Mouse (Mus musculus) forebrain, embryonic 14.5 days (tissue): ENCODE measurements around the gene S100pbp. TPM values are rescaled to one million over a fixed set of nuclear protein-coding genes. Genes with fewer than 3 reads are reported as not detected.
A peak's percentile ranks its signal among the peaks of the same experiment; 100 is the strongest.

ENCODE experiments used
- ATAC-seq: fragments of 200-750 bp; cut with Nextera tagmentation; 2 replicates; pipeline ENCODE4 v1.8.0; 2017; ENCODE audit warnings: mild to moderate bottlenecking, moderate library complexity
- DNase-seq: peaks from one replicate; pipeline ENCODE4 v3.0.0-alpha.2; 2015; ENCODE audit warnings: low spot score
- H3K27ac ChIP-seq: fragments of 300-500 bp; sonication (generic); 2 replicates; pipeline ENCODE4 v1.5.1; 2014; ENCODE audit warnings: low read depth, mild to moderate bottlenecking, control low read depth, low read length, moderate library complexity
- H3K27me3 ChIP-seq: fragments of 300-500 bp; sonication (generic); replicated peaks from 2 replicates; pipeline ENCODE4 v1.6.1; 2014; ENCODE audit warnings: low read length, control low read depth, mixed read lengths; ENCODE audit not compliant: control insufficient read depth, insufficient read depth
- H3K36me3 ChIP-seq: fragments of 300-500 bp; sonication (generic); 2 replicates; pipeline ENCODE4 v1.6.1; 2014; ENCODE audit warnings: low read length, control low read depth; ENCODE audit not compliant: control insufficient read depth, insufficient read depth
- H3K4me1 ChIP-seq: fragments of 300-500 bp; sonication (generic); 2 replicates; pipeline ENCODE4 v1.6.1; 2014; ENCODE audit warnings: antibody characterized with exemption, low read length, control low read depth; ENCODE audit not compliant: control insufficient read depth, insufficient read depth
- H3K4me2 ChIP-seq: fragments of 300-500 bp; sonication (generic); 2 replicates; pipeline ENCODE4 v1.6.1; 2014; ENCODE audit warnings: mild to moderate bottlenecking, control low read depth, low read length
- H3K4me3 ChIP-seq: fragments of 300-500 bp; sonication (generic); 2 replicates; pipeline ENCODE4 v1.5.1; 2014; ENCODE audit warnings: low read depth, low read length, control low read depth
- H3K9ac ChIP-seq: fragments of 300-500 bp; sonication (generic); 2 replicates; pipeline ENCODE4 v1.6.1; 2014; ENCODE audit warnings: mild to moderate bottlenecking, low read length, control low read depth, moderate library complexity
- H3K9me3 ChIP-seq: fragments of 300-500 bp; sonication (generic); replicated peaks from 2 replicates; pipeline ENCODE4 v1.6.1; 2016; ENCODE audit warnings: low read length, control low read depth, mixed read lengths; ENCODE audit not compliant: control insufficient read depth
- WGBS: fragments of 180-500 bp; shearing (Covaris S2); extraction: QIAGEN DNeasy Blood & Tissue Kit; methylation state at CpG from one replicate; pipeline ENCODE4 v1.1.7; 2014; 5-methylcytosine and 5-hydroxymethylcytosine counted together
- polyA plus RNA-seq: library from polyadenylated mRNA; unstranded; fragments of >200 nt; fragmentation: Nextera tagmentation; extraction: Ambion mirVana; gene quantifications from 2 replicates; pipeline ENCODE4 v1.2.1, GENCODE M21; 2014

The S100pbp gene
- polyA plus RNA-seq, 1 experiment from 2014 or later: 9.7 TPM

DNA sequence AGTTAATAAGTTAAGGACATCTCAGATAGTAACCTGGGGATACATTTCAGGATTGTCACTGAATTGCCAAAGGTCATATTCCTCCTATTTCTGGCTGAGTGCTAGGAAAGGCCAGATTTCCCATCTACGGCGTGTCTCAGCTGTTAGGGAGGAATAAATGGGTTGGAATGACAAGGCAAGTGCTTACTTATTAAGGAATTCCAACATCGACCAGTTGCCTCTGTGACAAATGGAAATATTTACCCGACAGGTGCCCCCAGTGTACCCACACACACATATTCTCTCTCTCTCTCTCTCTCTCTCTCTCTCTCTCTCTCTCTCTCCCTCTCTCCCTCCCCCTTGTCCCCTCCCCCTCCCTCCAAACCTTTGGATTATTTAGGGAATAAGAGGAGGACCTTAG is 43.6 kb downstream of the S100pbp start:
- no peak overlapping the region for H3K4me2 ChIP-seq
- peaks cover 19% of the 10 kb centered on the region for H3K36me3 ChIP-seq
- no peaks in the 10 kb centered on the region for H3K27me3 ChIP-seq
- 87% methylated on average over 4 of the region's 4 CpGs for WGBS
- no peak for ATAC-seq
- DNase-seq: no peak
- H3K4me3 ChIP-seq: no peak overlapping the region
- no peak overlapping the region for H3K9ac ChIP-seq
- H3K9me3 ChIP-seq: no peaks in the 10 kb centered on the region
- H3K27ac ChIP-seq: no peak overlapping the region
- peaks cover 20% of the 10 kb centered on the region for H3K4me1 ChIP-seq

DNA sequence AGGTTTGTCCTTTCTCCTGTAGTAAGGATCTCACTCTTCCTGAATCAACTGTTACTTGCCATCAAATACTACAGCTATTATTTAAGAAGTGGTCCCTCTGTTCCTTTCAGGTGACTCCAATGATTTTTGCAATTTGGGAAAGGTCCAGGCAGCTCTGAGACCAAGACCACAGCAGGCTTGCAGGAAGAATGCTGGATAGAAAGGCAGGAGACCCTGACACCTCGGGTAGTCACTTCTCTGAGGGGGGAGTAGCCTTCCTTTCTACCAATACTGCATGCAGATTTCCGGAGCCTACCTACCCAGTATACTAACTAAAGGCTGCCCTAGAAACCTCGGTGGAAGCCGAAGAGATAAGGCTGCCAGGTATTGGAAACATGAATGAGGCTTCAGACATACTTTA is 44.1 kb downstream of the S100pbp start:
- Histone ChIP-seq H3K4me1 (peaks cover 20% of the 10 kb centered on the region), H3K9ac (no peak overlapping the region), H3K4me3 (no peak overlapping the region), H3K27me3 (no peaks in the 10 kb centered on the region), H3K9me3 (no peaks in the 10 kb centered on the region), H3K27ac (peak overlapping the region; percentile 79), H3K36me3 (peaks cover 14% of the 10 kb centered on the region), H3K4me2 (no peak overlapping the region)
- WGBS: 69% methylated on average over 4 of the region's 4 CpGs
- no peak for ATAC-seq
- no peak for DNase-seq

DNA sequence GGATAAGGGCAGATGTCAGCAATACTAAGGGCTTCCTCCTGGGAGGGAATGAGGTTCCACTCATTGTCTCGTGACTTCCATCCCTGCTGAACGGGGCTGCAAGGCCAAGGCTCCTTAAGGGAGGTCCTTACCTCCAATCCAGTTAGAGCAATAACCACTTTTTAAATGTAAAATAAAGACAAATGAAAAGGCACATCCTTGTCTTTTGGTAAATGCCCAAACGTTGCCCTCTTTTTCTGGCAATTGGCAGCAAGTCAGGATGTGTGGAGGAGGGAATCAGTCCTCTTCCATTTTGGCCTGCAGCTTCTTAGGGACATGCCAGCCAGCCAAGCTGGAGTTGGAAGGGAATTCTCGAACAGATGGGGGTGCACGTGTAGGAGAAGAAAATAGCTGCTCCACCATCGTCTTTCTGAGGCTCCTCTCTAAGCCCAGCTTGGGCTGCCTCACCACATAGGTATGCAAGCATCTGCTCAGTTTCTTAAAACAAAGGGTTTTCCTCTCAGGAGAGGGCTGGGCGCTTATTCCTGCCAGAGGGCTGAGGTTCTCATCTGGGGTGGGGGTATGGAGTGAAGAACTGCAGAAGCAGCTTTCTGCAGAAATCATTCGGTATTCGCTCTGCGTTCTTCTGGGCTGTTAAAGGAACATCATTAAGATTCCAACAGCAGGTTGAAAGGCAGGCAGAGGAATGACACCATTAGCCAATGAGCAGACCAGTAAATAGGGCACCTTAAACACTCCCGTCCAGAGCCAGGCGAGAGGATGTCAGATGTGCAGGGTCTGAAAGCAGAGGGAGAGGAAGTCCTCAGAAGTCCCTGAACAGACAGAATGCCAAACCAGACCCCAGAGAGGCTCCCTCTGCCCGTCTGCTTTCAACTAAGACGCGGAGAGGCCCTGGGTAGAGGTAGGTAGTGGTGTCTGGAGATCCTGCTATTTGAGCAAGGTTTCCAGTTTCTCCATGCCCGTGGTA is 44.8 kb downstream of the S100pbp start:
- Histone ChIP-seq H3K4me3 (no peak overlapping the region), H3K9ac (no peak overlapping the region; the same call in 1 of the 2 replicates), H3K4me2 (no peak overlapping the region), H3K27me3 (no peaks in the 10 kb centered on the region), H3K9me3 (no peaks in the 10 kb centered on the region), H3K36me3 (peaks cover 9% of the 10 kb centered on the region), H3K4me1 (peaks cover 20% of the 10 kb centered on the region), H3K27ac (peak overlapping the region; percentile 79)
- DNase-seq (peak; percentile 81), ATAC-seq (peak; percentile 88)
- WGBS: 36% methylated on average over 16 of the region's 16 CpGs

DNA sequence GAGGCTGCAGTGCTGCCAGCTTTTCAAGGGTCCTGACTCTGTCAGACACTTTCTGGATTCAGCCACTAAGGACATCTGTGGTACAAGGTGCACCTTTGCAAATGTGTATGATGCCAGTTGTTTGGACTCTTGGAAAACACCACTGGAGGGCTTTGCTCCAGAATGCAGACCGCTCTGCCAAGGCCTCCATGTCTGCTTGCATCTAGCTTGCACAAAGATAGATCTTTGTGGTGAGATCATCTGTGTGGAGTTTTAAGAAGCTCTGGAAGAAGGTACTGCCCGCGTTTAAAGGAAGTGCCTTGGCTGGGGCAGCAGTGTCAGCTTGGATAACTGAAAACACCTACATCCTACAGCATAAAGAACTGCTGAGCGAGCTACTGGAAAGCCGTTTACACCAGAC is 46.0 kb downstream of the S100pbp start:
- DNase-seq: no peak
- Histone ChIP-seq H3K27ac (no peak overlapping the region), H3K36me3 (peaks cover 3% of the 10 kb centered on the region), H3K4me2 (no peak overlapping the region), H3K4me3 (no peak overlapping the region), H3K9me3 (no peaks in the 10 kb centered on the region), H3K27me3 (peaks cover 4% of the 10 kb centered on the region; the same call in 1 of the 2 replicates), H3K4me1 (peaks cover 19% of the 10 kb centered on the region), H3K9ac (no peak overlapping the region)
- ATAC-seq: no peak
- 89% methylated on average over 5 of the region's 5 CpGs for WGBS

DNA sequence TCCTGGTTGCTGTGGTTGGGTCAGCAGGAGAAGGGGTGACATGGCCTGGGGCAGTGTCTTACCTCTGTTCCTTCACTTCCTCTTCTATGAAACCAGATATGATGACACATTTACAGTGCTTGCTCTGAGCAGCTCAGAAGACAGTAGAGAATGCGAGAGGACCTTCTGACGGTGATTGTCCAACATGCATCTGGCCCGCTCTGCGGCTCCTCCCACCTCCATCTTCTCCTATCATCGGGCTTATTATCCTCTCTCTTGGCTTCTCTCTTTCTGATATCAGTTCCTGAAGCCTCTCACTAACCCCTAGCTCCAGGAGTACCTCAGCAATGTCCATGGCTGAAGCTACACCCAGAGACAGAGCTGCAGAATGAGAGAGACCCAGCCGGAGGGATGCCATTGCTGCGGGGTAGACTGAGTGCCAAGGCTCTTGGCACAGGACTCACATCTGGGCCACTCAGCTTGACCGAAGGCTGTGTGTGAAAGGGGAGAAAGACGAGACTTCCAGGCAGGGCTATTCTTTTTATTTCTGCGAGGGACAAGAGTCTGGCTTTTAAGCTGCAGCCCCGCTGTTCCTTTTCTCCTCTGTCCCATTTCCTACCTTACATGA is 47.0 kb downstream of the S100pbp start:
- WGBS: 88% methylated on average over 11 of the region's 11 CpGs
- H3K36me3 ChIP-seq: no peaks in the 10 kb centered on the region
- peaks cover 11% of the 10 kb centered on the region; the same call in 1 of the 2 replicates for H3K27me3 ChIP-seq
- H3K9me3 ChIP-seq: no peaks in the 10 kb centered on the region
- H3K4me3 ChIP-seq: no peak overlapping the region
- ATAC-seq (no peak), DNase-seq (no peak)
- H3K4me1 ChIP-seq: peaks cover 16% of the 10 kb centered on the region
- H3K4me2 ChIP-seq: no peak overlapping the region
- no peak overlapping the region for H3K9ac ChIP-seq
- H3K27ac ChIP-seq: no peak overlapping the region

DNA sequence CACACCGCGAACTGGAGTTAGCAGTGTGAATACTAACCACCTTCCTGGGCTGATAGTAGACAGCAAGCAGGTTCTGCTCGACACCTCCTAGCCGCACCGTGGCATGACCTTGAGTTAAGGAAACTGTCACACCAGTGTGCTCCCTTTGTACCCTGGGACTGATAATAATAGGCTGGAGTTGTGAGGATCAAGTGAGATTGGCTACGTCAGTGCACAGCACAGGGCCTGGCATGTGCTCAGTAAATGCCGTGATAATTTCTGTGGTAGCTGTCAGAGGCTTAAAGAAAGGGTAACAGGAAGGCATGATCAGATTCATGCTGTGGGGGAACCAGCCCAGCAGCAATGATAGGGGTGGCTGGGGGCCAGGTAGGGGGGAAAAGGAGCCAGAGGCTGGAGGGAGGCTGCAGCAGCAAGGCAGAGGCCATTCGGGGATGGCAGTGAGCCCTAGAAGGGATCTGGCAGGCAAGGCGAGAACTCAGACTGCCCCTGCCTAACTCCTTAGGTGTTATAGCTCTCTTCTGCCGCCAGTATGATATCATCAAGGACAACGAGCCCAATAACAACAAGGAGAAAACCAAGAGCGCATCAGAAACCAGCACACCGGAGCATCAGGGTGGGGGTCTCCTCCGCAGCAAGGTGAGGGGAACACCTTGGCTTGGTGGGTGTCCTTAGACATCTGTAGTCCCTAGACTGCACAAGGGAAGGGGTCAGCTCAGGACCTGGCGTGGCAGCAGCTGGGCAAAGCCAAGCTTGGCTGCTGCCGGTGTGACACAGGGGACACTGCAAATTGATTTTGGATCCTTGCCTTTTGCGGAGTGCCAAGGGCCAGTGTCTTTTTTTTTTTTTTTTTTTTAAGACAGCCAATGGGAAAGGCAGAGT is 47.7 kb downstream of the S100pbp start:
- Histone ChIP-seq H3K27me3 (peaks cover 17% of the 10 kb centered on the region; the same call in 1 of the 2 replicates), H3K4me1 (peaks cover 16% of the 10 kb centered on the region), H3K36me3 (no peaks in the 10 kb centered on the region), H3K4me3 (no peak overlapping the region), H3K9me3 (no peaks in the 10 kb centered on the region), H3K4me2 (no peak overlapping the region), H3K27ac (no peak overlapping the region), H3K9ac (no peak overlapping the region)
- ATAC-seq (no peak), DNase-seq (no peak)
- 74% methylated on average over 17 of the region's 17 CpGs for WGBS

DNA sequence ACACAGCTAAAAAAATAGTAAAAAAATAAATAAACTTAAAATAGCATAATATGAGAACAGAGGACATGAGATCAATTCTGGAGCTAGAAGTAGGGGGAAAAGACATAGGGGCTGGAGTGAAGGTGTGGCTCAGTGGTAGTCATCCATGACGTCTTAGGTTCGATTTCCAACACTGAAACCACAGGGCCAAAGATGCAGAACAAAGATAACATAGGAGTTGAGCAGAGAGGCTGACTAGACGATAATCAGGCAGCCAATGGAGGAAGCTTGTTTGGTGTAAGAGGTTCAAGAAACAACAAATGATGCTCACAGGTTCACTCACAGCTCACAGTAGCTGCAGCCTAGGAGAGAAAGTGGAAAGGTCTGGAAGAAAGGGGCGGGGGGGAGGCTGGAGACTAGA is 48.7 kb downstream of the S100pbp start:
- Histone ChIP-seq H3K9ac (no peak overlapping the region), H3K27me3 (peaks cover 22% of the 10 kb centered on the region), H3K4me3 (no peak overlapping the region), H3K36me3 (no peaks in the 10 kb centered on the region), H3K4me2 (no peak overlapping the region), H3K27ac (no peak overlapping the region), H3K9me3 (no peaks in the 10 kb centered on the region), H3K4me1 (peaks cover 16% of the 10 kb centered on the region)
- DNase-seq: no peak
- no peak for ATAC-seq
- 86% methylated on average over 4 of the region's 4 CpGs for WGBS

DNA sequence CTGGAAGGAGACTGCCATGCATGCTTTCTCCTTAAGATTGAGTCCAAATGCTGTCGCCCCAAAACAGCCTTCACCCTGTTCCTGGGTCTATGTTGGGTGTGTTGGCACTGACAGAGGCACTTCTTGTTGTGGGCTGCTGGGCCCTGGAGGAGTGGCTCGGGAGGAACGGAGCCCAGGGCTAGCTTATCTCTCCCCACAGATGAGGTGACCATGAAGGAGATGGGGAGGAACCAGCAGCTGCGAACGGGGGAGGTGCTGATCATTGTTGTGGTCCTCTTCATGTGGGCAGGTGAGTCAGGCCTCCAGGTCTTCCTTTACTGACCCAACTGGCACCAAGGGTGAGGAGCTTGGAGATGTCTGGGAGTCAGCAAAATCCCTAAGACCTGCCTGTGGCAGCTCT is 49.9 kb downstream of the S100pbp start:
- ATAC-seq: no peak
- Histone ChIP-seq H3K27ac (no peak overlapping the region), H3K4me3 (no peak overlapping the region), H3K27me3 (peaks cover 28% of the 10 kb centered on the region), H3K9me3 (no peaks in the 10 kb centered on the region), H3K9ac (no peak overlapping the region), H3K4me2 (no peak overlapping the region), H3K4me1 (peaks cover 9% of the 10 kb centered on the region), H3K36me3 (no peaks in the 10 kb centered on the region)
- no peak for DNase-seq
- 91% methylated on average over 5 of the region's 5 CpGs for WGBS
